Mouse (Mus musculus) stomach, postnatal 0 days (tissue): ENCODE measurements at regions not wholly inside any gene's neighbourhood (a gene's known extent, or its start where the extent isn't known, plus 50 kb on each side); places are given as distances from the start of the nearest gene placed in this dataset.

ENCODE experiments used
- ATAC-seq: fragments of 200-750 bp; cut with Nextera tagmentation; 2 replicates; pipeline ENCODE4 v1.8.0; 2017; ENCODE audit not compliant: low FRiP score, low TSS enrichment
- DNase-seq: peaks from one replicate; pipeline ENCODE4 v3.0.0-alpha.2; 2016; ENCODE audit warnings: low spot score
- H3K27ac ChIP-seq: fragments of 300-500 bp; sonication (generic); replicated peaks from 2 replicates; pipeline ENCODE4 v1.5.1; 2014; ENCODE audit warnings: mild to moderate bottlenecking, control low read depth
- H3K27me3 ChIP-seq: fragments of 300-500 bp; sonication (generic); 2 replicates; pipeline ENCODE4 v1.6.1; 2014; ENCODE audit warnings: low read length; ENCODE audit not compliant: control insufficient read depth, insufficient read depth
- H3K36me3 ChIP-seq: fragments of 300-500 bp; sonication (generic); 2 replicates; pipeline ENCODE4 v1.6.1; 2014; ENCODE audit warnings: low read length, mixed read lengths; ENCODE audit not compliant: control insufficient read depth, insufficient read depth
- H3K4me1 ChIP-seq: fragments of 300-500 bp; sonication (generic); replicated peaks from 2 replicates; pipeline ENCODE4 v1.6.1; 2014; ENCODE audit warnings: antibody characterized with exemption; ENCODE audit not compliant: control insufficient read depth, insufficient read depth
- H3K4me2 ChIP-seq: fragments of 300-500 bp; sonication (generic); replicated peaks from 2 replicates; pipeline ENCODE4 v1.6.1; 2014; ENCODE audit warnings: low read depth, mild to moderate bottlenecking, control low read depth, moderate library complexity
- H3K4me3 ChIP-seq: fragments of 300-500 bp; sonication (generic); 2 replicates; pipeline ENCODE4 v1.5.1; 2014; ENCODE audit warnings: low read depth, low read length, control low read depth
- H3K9ac ChIP-seq: fragments of 300-500 bp; sonication (generic); 2 replicates; pipeline ENCODE4 v1.6.1; 2014; ENCODE audit warnings: mild to moderate bottlenecking, low read length, control low read depth, mixed read lengths
- H3K9me3 ChIP-seq: fragments of 300-500 bp; sonication (generic); 2 replicates; pipeline ENCODE4 v1.6.1; 2016; ENCODE audit warnings: low read length; ENCODE audit not compliant: control insufficient read depth
- CTCF ChIP-seq: IDR thresholded peaks from 2 replicates; pipeline ENCODE4 v1.5.1; 2016; ENCODE audit warnings: antibody characterized with exemption, low read depth, mild to moderate bottlenecking, moderate library complexity
- EP300 ChIP-seq: optimal IDR thresholded peaks from 2 replicates; pipeline ENCODE3; 2016; ENCODE audit warnings: antibody characterized with exemption
- WGBS: fragments of 180-500 bp; shearing (Covaris S2); extraction: QIAGEN DNeasy Blood & Tissue Kit; methylation state at CpG from one replicate; pipeline ENCODE4 v1.1.7; 2014; 5-methylcytosine and 5-hydroxymethylcytosine counted together

GRCm38 (mm10) chr3:156198688-156199087, 362.9 kb upstream of the Negr1 start:
- Histone ChIP-seq H3K9ac (no peak overlapping the region), H3K27ac (no peak overlapping the region), H3K9me3 (no peaks in the 10 kb centered on the region), H3K27me3 (no peaks in the 10 kb centered on the region), H3K4me3 (no peak overlapping the region), H3K4me2 (no peak overlapping the region), H3K36me3 (no peaks in the 10 kb centered on the region), H3K4me1 (no peaks in the 10 kb centered on the region)
- ATAC-seq (no peak), DNase-seq (no peak)
- TF ChIP-seq EP300 (no peak), CTCF (no peak)

DNA sequence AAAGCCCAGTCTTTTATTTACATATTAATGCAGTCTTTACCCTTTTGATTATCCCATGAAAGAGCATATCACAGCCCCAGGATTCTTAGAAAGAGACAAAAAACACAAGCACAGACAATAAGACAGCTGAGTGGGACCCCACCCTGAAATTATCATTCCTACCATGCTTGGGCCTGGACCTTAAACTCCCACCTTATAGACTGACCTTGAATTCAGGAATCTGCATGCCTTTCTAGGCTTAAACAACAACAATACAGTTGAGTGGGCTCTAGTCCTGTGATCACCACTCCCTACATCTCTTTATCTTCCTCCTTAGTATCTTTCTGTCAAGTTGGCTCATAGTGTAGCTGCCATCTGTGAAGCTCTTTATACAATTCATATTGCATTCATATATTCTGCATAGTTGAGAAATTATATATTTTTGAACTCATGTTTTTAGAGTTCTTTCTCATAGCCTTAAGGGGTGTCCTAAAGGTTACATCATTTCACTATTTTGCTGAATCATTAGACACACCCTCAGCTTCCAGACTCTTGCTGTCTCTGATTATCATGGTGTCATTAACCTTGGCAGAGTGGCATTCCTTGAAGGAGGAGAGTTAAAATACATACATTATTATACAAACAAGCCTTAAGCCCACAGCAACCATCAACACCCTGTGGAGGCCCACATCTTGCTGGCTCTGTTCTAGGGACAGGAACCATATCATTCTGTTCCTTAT, 361.7 kb upstream of the Negr1 start:
- Histone ChIP-seq H3K4me1 (no peaks in the 10 kb centered on the region), H3K4me3 (no peak overlapping the region), H3K9me3 (no peaks in the 10 kb centered on the region), H3K36me3 (no peaks in the 10 kb centered on the region), H3K27me3 (no peaks in the 10 kb centered on the region), H3K4me2 (no peak overlapping the region), H3K9ac (no peak overlapping the region), H3K27ac (no peak overlapping the region)
- ATAC-seq = no peak
- no peak for DNase-seq
- TF ChIP-seq CTCF = no peak

- H3K27me3 ChIP-seq = no peaks in the 10 kb centered on the region
- TF ChIP-seq EP300 (no peak), CTCF (no peak)
- DNase-seq = no peak
- 89% methylated on average over 3 of the region's 3 CpGs for WGBS
- H3K27ac ChIP-seq = no peak overlapping the region
- no peaks in the 10 kb centered on the region for H3K9me3 ChIP-seq
- no peaks in the 10 kb centered on the region for H3K4me1 ChIP-seq
- no peak overlapping the region for H3K4me2 ChIP-seq
- no peak overlapping the region for H3K9ac ChIP-seq
- no peak overlapping the region for H3K4me3 ChIP-seq
- ATAC-seq = no peak
- H3K36me3 ChIP-seq = no peaks in the 10 kb centered on the region
Observed at GRCm38 (mm10) chr3:156205246-156205645, 356.3 kb upstream of the Negr1 start.

GRCm38 (mm10) chr3:156208420-156208819, 353.2 kb upstream of the Negr1 start:
- no peaks in the 10 kb centered on the region for H3K4me1 ChIP-seq
- no peaks in the 10 kb centered on the region for H3K9me3 ChIP-seq
- H3K9ac ChIP-seq = no peak overlapping the region
- no peak overlapping the region for H3K4me2 ChIP-seq
- H3K4me3 ChIP-seq = no peak overlapping the region
- no peaks in the 10 kb centered on the region for H3K36me3 ChIP-seq
- no peak for TF ChIP-seq EP300
- no peak for TF ChIP-seq CTCF
- H3K27me3 ChIP-seq = no peaks in the 10 kb centered on the region
- no peak overlapping the region for H3K27ac ChIP-seq
- WGBS = 22% methylated on average over 1 of the region's 1 CpGs
- no peak for DNase-seq
- ATAC-seq = no peak

DNA sequence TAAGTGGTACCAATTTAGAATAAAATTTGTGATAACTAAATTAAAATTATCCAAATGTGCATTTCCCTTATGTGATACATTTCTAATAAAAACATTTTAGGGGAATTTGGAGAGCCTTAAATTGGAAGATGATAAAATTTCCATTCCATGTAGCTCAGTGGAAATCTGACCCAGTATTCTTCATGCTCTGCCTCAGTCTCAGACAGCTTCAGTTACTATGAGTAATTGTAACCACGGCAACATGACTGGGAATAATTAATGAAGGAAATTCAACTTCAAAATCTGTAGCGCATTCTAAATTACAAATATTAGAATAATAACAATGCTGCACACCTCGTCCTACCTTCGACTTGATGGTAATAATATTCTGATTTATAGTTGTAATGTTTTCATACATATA, 350.8 kb upstream of the Negr1 start:
- H3K4me1 ChIP-seq = no peaks in the 10 kb centered on the region
- no peaks in the 10 kb centered on the region for H3K27me3 ChIP-seq
- no peak overlapping the region for H3K27ac ChIP-seq
- no peak overlapping the region for H3K9ac ChIP-seq
- 85% methylated on average over 4 of the region's 4 CpGs for WGBS
- H3K4me2 ChIP-seq = no peak overlapping the region
- DNase-seq (no peak), ATAC-seq (no peak)
- no peak for TF ChIP-seq EP300
- no peak for TF ChIP-seq CTCF
- H3K36me3 ChIP-seq = no peaks in the 10 kb centered on the region
- H3K9me3 ChIP-seq = no peaks in the 10 kb centered on the region
- H3K4me3 ChIP-seq = no peak overlapping the region

DNA sequence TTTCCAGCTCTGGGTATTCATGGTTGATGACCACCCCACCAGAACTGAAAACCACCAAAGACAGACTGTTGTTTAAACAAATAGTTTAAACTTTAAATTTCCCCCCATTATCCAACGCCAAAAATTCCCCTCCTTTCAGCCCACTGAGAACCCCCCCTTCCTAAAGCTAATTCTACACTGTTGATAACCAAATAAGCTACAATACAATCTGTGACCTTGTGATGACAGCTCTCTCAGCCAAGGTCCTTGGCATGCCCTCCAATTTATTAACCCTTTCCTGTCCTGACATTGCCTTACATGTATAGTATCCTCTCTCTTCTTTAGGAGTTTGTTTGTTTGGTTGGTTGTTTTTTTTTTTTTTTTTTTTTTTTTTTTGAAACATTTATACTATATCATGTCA, 346.8 kb upstream of the Negr1 start:
- no peak for DNase-seq
- no peak overlapping the region for H3K4me3 ChIP-seq
- no peak overlapping the region for H3K27ac ChIP-seq
- H3K36me3 ChIP-seq = no peaks in the 10 kb centered on the region
- no peak overlapping the region for H3K9ac ChIP-seq
- H3K4me1 ChIP-seq = no peaks in the 10 kb centered on the region
- no peak overlapping the region for H3K4me2 ChIP-seq
- no peak for TF ChIP-seq CTCF
- ATAC-seq = no peak
- H3K27me3 ChIP-seq = no peaks in the 10 kb centered on the region
- 13% methylated on average over 1 of the region's 1 CpGs for WGBS
- H3K9me3 ChIP-seq = no peaks in the 10 kb centered on the region
